Mouse (Mus musculus): Measurements from ENCODE around the gene Slc41a1.

The Slc41a1 gene

GRCm38 (mm10) chr1:131882787-131883186 lies 55.5 kb downstream of the Slc41a1 start:
- peak; percentile 37 to 65 for DNase-seq (ENCODE audit: low read depth in 2 of 2, low spot score in 2 of 2)

GRCm38 (mm10) chr1:131886173-131886572 lies 58.9 kb downstream of the Slc41a1 start:
- DNase-seq (ENCODE audit: low read depth in 2 of 2, low spot score in 2 of 2): no peak

DNA sequence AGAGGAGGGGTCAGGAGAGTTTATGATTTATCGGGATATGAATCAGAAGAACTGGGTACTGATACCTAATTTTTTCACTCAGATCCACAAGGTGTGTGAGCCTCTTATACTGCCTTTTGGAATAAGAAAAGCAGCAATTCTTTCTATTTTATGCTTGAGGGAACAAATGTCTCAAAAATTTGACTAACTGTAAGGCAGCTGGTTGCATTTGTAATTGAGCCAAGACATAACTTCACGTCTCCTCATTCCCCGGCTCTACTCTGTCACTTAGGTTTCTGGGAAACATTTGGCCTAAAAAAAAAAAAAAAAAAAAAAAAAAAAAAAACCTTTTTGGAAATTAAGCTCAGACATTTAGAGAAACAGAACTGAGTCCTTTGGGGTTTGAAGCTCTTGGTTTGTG lies 59.3 kb downstream of the Slc41a1 start:
- no peak for DNase-seq (ENCODE audit: low read depth in 2 of 2, low spot score in 2 of 2)

DNA sequence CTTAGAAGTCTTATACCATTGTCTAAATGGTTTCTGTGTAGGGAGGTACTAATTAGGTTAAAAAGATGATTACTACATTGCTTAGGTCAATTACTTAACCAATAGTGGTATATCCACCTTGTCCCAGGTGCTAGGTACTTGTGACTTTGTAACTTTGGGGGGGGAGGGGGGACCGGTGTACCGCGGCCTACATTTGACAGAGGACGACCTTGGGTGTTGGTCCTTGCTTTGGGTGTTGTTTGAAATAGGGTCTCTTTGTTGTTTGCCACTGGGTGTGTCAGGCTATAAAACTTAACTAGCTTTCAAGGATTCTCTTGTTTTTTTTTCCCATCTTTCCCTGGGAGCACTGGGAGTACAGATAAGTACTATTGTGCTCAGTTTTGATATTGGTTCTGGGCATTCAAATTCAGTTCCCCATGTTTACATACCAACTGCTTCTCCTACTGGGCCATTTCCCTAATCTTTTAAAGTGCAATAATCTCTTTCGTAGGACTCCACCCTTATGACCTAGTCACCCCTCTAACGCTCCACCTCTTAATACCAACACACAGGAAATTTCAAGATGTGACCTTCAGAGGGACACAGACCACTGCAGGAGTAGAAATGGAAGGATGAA lies 62.9 kb downstream of the Slc41a1 start:
- no peak for DNase-seq (ENCODE audit: low read depth in 2 of 2, low spot score in 2 of 2)

DNA sequence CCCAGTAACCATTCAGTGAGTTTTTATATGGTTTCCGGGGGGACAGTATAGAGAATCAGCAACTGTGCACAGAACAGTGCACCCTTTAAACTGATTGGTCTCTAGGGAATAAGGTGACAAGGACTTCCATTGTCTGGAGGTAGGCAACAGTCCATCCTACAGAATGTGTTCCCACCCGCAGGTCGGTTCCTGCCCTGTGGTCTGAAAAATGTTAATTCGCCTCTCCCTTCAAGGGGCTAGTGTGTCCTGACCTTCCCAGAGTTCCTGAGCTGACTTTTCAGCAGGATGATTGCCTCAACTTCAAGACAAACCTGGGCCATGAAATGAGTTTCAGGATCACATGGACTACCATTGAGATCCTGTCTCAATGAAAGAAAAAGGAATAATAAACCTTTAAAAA lies 64.1 kb downstream of the Slc41a1 start:
- DNase-seq (ENCODE audit: low read depth in 2 of 2, low spot score in 2 of 2): no peak
